8 mouse cellular contexts compared by ENCODE assay signal in the genomic region with DNA sequence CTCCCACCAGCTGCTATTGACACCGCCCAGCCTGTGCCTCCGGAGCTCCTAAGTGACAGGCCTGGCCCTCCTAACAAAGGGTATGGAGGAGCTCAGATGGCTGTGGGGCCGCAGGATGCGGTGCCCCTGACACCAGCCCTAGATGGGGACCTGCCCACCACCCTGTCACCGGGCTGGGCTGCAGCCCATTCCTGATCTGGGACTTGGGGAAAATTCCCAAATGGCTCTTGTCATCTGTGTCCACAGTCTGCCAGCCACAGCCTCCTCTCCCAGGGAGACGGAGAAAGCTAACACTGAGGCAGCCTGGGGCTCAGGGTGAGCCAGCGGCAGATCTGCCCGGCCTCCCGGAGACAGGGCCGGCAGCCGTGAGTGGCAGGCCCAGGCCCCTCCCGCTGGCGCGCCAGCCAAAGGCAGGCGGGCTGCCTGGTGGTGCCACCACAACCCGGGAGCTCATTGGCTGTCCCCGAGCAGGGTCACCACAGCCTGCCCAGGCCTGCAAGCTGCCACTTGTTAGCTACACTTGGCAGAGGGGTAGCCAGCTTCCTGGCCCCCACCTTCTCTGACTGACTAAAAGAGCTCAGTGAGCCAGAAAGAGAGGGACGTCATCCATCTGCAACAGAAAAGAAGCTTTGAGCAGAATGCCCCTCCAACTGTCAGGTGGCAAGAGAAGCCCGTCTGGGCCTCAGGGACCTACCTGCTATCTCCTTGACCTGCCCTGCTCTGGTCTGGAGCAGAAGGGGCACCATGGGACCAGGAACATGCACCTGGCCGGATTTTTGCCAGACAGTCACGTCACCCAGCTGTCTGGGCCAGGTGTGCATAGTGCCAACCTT. TPM values are rescaled to one million over a fixed set of nuclear protein-coding genes. Genes with fewer than 3 reads are reported as not detected.
A peak's percentile ranks its signal among the peaks of the same experiment; 100 is the strongest.
DNase-seq lines count a peak whose midpoint lies in the region; ATAC-seq and TF ChIP-seq lines count a peak whose summit lies in the region.

No protein-coding gene starts in this region.

- H3K4me2 ChIP-seq in hindbrain, postnatal 0 days (ENCODE audit: low read depth, low read length): peak overlapping the region; percentile 21; the same call in 1 of the 2 replicates

- TF ChIP-seq CTCF in hindbrain, postnatal 0 days (IDR thresholded peaks at IDR 0.05; ENCODE audit: low read depth): no peak

- no peaks in the 10 kb centered on the region for H3K27me3 ChIP-seq in hindbrain, postnatal 0 days (ENCODE audit: insufficient read depth, low read length)

- H3K9ac ChIP-seq in hindbrain, postnatal 0 days (replicated peaks; ENCODE audit: low read length): peak overlapping the region; percentile 30; the same call in 1 of the 2 replicates

- 5% methylated on average over 21 of the region's 21 CpGs for WGBS in hindbrain, postnatal 0 days

- peaks cover 12% of the 10 kb centered on the region; the same call in 1 of the 2 replicates for H3K36me3 ChIP-seq in hindbrain, postnatal 0 days (ENCODE audit: insufficient read depth, low read length)

- peak; percentile 80 for ATAC-seq in activated CD4-positive, CD25-positive, alpha-beta regulatory T cell, adult 4 months
- peak; percentile 94 for ATAC-seq in hindbrain, postnatal 0 days
- ATAC-seq in megakaryocyte, adult 5-6 weeks (ENCODE audit: poor library complexity, severe bottlenecking): peak; percentile 81

- no peaks in the 10 kb centered on the region for H3K9me3 ChIP-seq in hindbrain, postnatal 0 days (ENCODE audit: low read length)

- H3K4me3 ChIP-seq in hindbrain, postnatal 0 days (ENCODE audit: low read length): no peak overlapping the region

- peak; percentile 75 to 89 for DNase-seq in cerebellum, postnatal 36 days
- peak; percentile 69 for DNase-seq in gastrocnemius, adult 18-20 months (ENCODE audit: low spot score)
- peak; percentile 95 for DNase-seq in hindbrain, postnatal 0 days (ENCODE audit: low spot score)
- DNase-seq in left cerebral cortex, adult 8-10 months (ENCODE audit: low spot score in 2 of 2): peak; percentile 73 to 98
- peak; percentile 89 for DNase-seq in right cerebral cortex, postnatal 25 days
- peak; percentile 79 for DNase-seq in yolk sac, embryonic 10.5 days (ENCODE audit: low spot score)

- H3K4me1 ChIP-seq in hindbrain, postnatal 0 days (ENCODE audit: insufficient read depth, low read length): peaks cover 33% of the 10 kb centered on the region

- peak overlapping the region; percentile 97 for H3K27ac ChIP-seq in hindbrain, postnatal 0 days

RNA-seq across cellular contexts. Expression of a gene that starts 20.2 kb away (rescaled TPM):
- polyA plus RNA-seq in activated CD4-positive, CD25-positive, alpha-beta regulatory T cell, adult 4 months (2017; shearing (Covaris generic)): 10 to 100 TPM; 18.4 to 20.7 TPM
- 10 to 100 TPM; 73.4 to 80.1 TPM for total RNA-seq in gastrocnemius, adult 18-20 months (2021)
- 45.1 and 56.8 TPM in 2 replicates for total RNA-seq in hindbrain, postnatal 0 days (2014; rRNA removed)
- polyA plus RNA-seq in hindbrain, postnatal 0 days (2015; fragmentation: Nextera tagmentation; extraction: Ambion mirVana): 25.5 and 26.4 TPM in 2 replicates
- total RNA-seq in left cerebral cortex, adult 8-10 months (2022): 10 to 100 TPM; 50.8 to 56.3 (median 54.1) TPM
- total RNA-seq in megakaryocyte, adult 5-6 weeks (2015): 21.9 and 26.0 TPM in 2 replicates
- 17.3 and 18.5 TPM in 2 replicates for total RNA-seq in megakaryocyte, adult 5-6 weeks (2017)

RNA-seq across cellular contexts. Expression of a gene that starts 52.1 kb away (rescaled TPM):
- polyA plus RNA-seq in activated CD4-positive, CD25-positive, alpha-beta regulatory T cell, adult 4 months (2017; shearing (Covaris generic)): 10 to 100 TPM; 17.5 to 31.2 TPM
- total RNA-seq in gastrocnemius, adult 18-20 months (2021): 100 to 1,000 TPM in 1 of 2 experiments, 1 to 10 TPM in 1; 8.1 to 202 TPM
- total RNA-seq in hindbrain, postnatal 0 days (2014; rRNA removed): 55.9 and 76.6 TPM in 2 replicates
- polyA plus RNA-seq in hindbrain, postnatal 0 days (2015; fragmentation: Nextera tagmentation; extraction: Ambion mirVana): 55.2 and 56.9 TPM in 2 replicates
- total RNA-seq in left cerebral cortex, adult 8-10 months (2022): 10 to 100 TPM; 35.6 to 58.9 (median 44.0) TPM
- 2.2 and 2.4 TPM in 2 replicates for total RNA-seq in megakaryocyte, adult 5-6 weeks (2015)
- total RNA-seq in megakaryocyte, adult 5-6 weeks (2017): 0.94 and 1.2 TPM in 2 replicates
